Mouse (Mus musculus) embryonic facial prominence, embryonic 13.5 days (tissue): ENCODE results near the gene Dhrs2. TPM values are rescaled to one million over a fixed set of nuclear protein-coding genes. Genes with fewer than 3 reads are reported as not detected.

ENCODE experiments used
- ATAC-seq: fragments of 200-750 bp; cut with Nextera tagmentation; 2 replicates; pipeline ENCODE4 v1.8.0; 2017; ENCODE audit warnings: low read depth; ENCODE audit not compliant: insufficient number of reproducible peaks, insufficient read depth, low FRiP score, low TSS enrichment
- H3K27ac ChIP-seq: fragments of 300-500 bp; sonication (generic); 2 replicates; pipeline ENCODE4 v1.5.1; 2015; ENCODE audit warnings: moderate library complexity, mild to moderate bottlenecking, inconsistent platforms
- H3K27me3 ChIP-seq: fragments of 300-500 bp; sonication (generic); 2 replicates; pipeline ENCODE4 v1.6.1; 2015; ENCODE audit warnings: mild to moderate bottlenecking, inconsistent platforms
- H3K36me3 ChIP-seq: fragments of 300-500 bp; sonication (generic); 2 replicates; pipeline ENCODE4 v1.6.1; 2015; ENCODE audit warnings: mild to moderate bottlenecking, inconsistent platforms
- H3K4me1 ChIP-seq: fragments of 300-500 bp; sonication (generic); 2 replicates; pipeline ENCODE4 v1.6.1; 2015; ENCODE audit warnings: inconsistent platforms
- H3K4me2 ChIP-seq: fragments of 300-500 bp; sonication (generic); 2 replicates; pipeline ENCODE4 v1.6.1; 2015; ENCODE audit warnings: moderate library complexity, mild to moderate bottlenecking, inconsistent platforms
- H3K4me3 ChIP-seq: fragments of 300-500 bp; sonication (generic); 2 replicates; pipeline ENCODE4 v1.5.1; 2015; ENCODE audit warnings: mild to moderate bottlenecking, inconsistent platforms
- H3K9ac ChIP-seq: fragments of 300-500 bp; sonication (generic); 2 replicates; pipeline ENCODE4 v1.6.1; 2015; ENCODE audit warnings: mild to moderate bottlenecking, inconsistent platforms
- H3K9me3 ChIP-seq: fragments of 300-500 bp; sonication (generic); 2 replicates; pipeline ENCODE4 v1.6.1; 2016; ENCODE audit warnings: inconsistent platforms
- WGBS: fragments of 180-500 bp; shearing (Covaris S2); methylation state at CpG from one replicate; pipeline ENCODE4 v1.1.7; 2015; ENCODE audit warnings: mixed read lengths; 5-methylcytosine and 5-hydroxymethylcytosine counted together
- polyA plus RNA-seq: library from polyadenylated mRNA; unstranded; fragments of >200 nt; fragmentation: Nextera tagmentation; extraction: Ambion mirVana; gene quantifications from 2 replicates; pipeline ENCODE4 v1.2.1, GENCODE M21; 2015

The Dhrs2 gene
- polyA plus RNA-seq, 1 experiment from 2014 or later, result 0.73 TPM

GRCm38 (mm10) chr14:55198187-55198586 lies 23.6 kb upstream of the Dhrs2 start:
- H3K4me3 ChIP-seq, result no peak overlapping the region
- no peaks in the 10 kb centered on the region for H3K9me3 ChIP-seq
- H3K27ac ChIP-seq, result no peak overlapping the region
- 85% methylated on average over 2 of the region's 2 CpGs for WGBS
- no peaks in the 10 kb centered on the region for H3K36me3 ChIP-seq
- no peaks in the 10 kb centered on the region for H3K27me3 ChIP-seq
- no peak overlapping the region for H3K4me2 ChIP-seq
- no peak for ATAC-seq
- H3K4me1 ChIP-seq, result 0 out of 2 replicates have a peak, but pooled peaks cover 5% of the 10 kb centered on the region
- H3K9ac ChIP-seq, result no peak overlapping the region

- H3K27ac ChIP-seq, result no peak overlapping the region
- 78% methylated on average over 3 of the region's 3 CpGs for WGBS
- no peak overlapping the region for H3K4me2 ChIP-seq
- no peaks in the 10 kb centered on the region for H3K4me1 ChIP-seq
- ATAC-seq, result no peak
- H3K27me3 ChIP-seq, result no peaks in the 10 kb centered on the region
- H3K4me3 ChIP-seq, result no peak overlapping the region
- no peaks in the 10 kb centered on the region for H3K36me3 ChIP-seq
- no peak overlapping the region for H3K9ac ChIP-seq
- no peaks in the 10 kb centered on the region for H3K9me3 ChIP-seq
Measured at GRCm38 (mm10) chr14:55204544-55204943, 17.3 kb upstream of the Dhrs2 start.

DNA sequence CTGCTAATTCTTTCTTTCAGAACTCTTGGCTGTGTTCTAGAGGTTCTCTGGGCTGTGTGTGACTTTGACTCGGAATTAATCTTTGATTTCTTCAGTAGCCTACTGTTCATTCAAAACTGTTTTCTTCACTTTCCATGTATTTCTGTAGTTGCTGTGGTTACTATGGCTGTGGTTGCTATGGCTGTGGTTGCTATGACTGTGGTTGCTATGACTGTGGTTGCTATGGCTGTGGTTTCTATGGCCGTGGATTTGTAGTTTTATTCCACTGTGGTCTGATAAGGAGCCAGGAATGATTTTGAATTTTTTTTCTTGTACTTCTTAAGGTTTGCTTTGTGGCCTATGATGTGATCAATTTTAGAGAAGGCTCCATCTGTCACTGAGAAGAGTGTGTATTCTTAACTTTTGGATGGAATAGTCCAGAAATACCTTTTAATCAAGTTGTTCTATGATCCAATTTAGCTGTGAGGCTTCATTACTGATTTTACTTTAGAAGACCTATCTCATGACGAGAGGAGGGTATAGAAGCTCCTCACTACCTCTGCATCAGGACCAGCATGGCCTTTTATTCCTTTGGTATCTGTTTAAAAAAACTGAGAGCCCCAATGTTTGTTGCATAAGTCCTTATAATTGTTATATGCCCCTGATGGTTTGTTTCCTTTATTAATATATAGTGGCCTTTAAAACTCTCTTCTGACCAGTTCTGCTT lies 16.6 kb upstream of the Dhrs2 start:
- no peak for ATAC-seq
- H3K4me1 ChIP-seq, result no peaks in the 10 kb centered on the region
- no peak overlapping the region for H3K4me2 ChIP-seq
- H3K9ac ChIP-seq, result no peak overlapping the region
- H3K27me3 ChIP-seq, result no peaks in the 10 kb centered on the region
- H3K27ac ChIP-seq, result no peak overlapping the region
- H3K9me3 ChIP-seq, result no peaks in the 10 kb centered on the region
- no peaks in the 10 kb centered on the region for H3K36me3 ChIP-seq
- 49% methylated on average over 3 of the region's 3 CpGs for WGBS
- no peak overlapping the region for H3K4me3 ChIP-seq

- Histone ChIP-seq H3K4me3 (no peak overlapping the region), H3K4me1 (no peaks in the 10 kb centered on the region), H3K9me3 (no peaks in the 10 kb centered on the region), H3K27ac (no peak overlapping the region), H3K36me3 (no peaks in the 10 kb centered on the region), H3K4me2 (no peak overlapping the region), H3K9ac (no peak overlapping the region), H3K27me3 (no peaks in the 10 kb centered on the region)
- WGBS, result 79% methylated on average over 2 of the region's 2 CpGs
- ATAC-seq, result no peak
Measured at GRCm38 (mm10) chr14:55208306-55208705, 13.5 kb upstream of the Dhrs2 start.

- Histone ChIP-seq H3K4me1 (no peaks in the 10 kb centered on the region), H3K27me3 (no peaks in the 10 kb centered on the region), H3K9ac (no peak overlapping the region), H3K36me3 (no peaks in the 10 kb centered on the region), H3K4me3 (no peak overlapping the region), H3K9me3 (no peaks in the 10 kb centered on the region), H3K4me2 (no peak overlapping the region), H3K27ac (no peak overlapping the region)
- ATAC-seq, result no peak
- WGBS, result 93% methylated on average over 3 of the region's 3 CpGs
Measured at GRCm38 (mm10) chr14:55213621-55214020, 8.2 kb upstream of the Dhrs2 start.

DNA sequence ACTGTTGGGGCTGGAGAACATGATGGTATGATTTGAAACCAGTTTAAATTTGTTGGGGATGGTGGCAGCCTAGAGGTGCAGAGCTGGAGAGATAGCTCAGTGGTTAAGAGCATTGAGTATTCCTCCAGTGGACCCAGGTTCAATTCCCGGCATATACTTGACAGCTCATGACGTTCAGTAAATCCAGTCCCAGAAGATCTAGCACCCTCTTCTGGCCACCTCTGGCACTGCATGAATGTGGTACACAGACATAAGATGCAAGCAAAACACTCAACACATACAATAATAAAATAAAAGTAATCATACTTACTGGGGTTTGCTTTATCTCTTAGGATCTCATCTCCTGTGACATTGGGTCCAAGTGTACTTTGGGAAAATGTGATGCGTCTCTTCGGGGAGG lies 7.3 kb upstream of the Dhrs2 start:
- no peak for ATAC-seq
- Histone ChIP-seq H3K4me1 (no peaks in the 10 kb centered on the region), H3K27me3 (no peaks in the 10 kb centered on the region), H3K36me3 (no peaks in the 10 kb centered on the region), H3K9ac (no peak overlapping the region), H3K9me3 (no peaks in the 10 kb centered on the region), H3K27ac (no peak overlapping the region), H3K4me3 (no peak overlapping the region), H3K4me2 (no peak overlapping the region)
- WGBS, result 59% methylated on average over 4 of the region's 4 CpGs

GRCm38 (mm10) chr14:55223172-55223571 lies 1.4 kb downstream of the Dhrs2 start:
- peaks cover 6% of the 10 kb centered on the region; the same call in 1 of the 2 replicates for H3K4me1 ChIP-seq
- ATAC-seq, result no peak
- H3K4me2 ChIP-seq, result no peak overlapping the region
- no peak overlapping the region for H3K4me3 ChIP-seq
- H3K9ac ChIP-seq, result no peak overlapping the region
- no peak overlapping the region for H3K27ac ChIP-seq
- WGBS, result 7% methylated on average over 1 of the region's 1 CpGs
- H3K36me3 ChIP-seq, result no peaks in the 10 kb centered on the region
- no peaks in the 10 kb centered on the region for H3K27me3 ChIP-seq
- no peaks in the 10 kb centered on the region for H3K9me3 ChIP-seq

DNA sequence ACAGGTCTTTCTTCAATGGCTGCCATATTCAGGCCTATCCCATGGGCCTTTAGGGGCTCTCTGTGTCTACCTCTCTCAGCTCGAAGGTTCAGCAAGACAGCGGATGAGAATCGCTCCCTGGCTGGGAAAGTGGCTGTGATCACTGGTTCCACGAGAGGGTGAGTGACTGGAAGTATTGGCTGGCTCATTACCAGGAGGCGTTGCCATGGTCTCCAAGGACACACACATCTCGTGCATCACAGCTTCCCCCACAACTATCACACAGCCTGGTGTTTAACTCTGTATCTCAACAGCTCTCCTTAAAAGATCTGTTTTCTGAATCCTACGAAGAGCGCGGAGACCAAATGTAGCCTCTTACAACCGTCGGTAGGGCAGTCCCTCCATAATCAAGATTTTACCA lies 12.8 kb downstream of the Dhrs2 start:
- no peak overlapping the region for H3K9ac ChIP-seq
- no peak for ATAC-seq
- no peak overlapping the region for H3K4me2 ChIP-seq
- no peaks in the 10 kb centered on the region for H3K36me3 ChIP-seq
- H3K27ac ChIP-seq, result no peak overlapping the region
- no peaks in the 10 kb centered on the region for H3K9me3 ChIP-seq
- WGBS, result 90% methylated on average over 11 of the region's 11 CpGs
- no peak overlapping the region for H3K4me3 ChIP-seq
- H3K27me3 ChIP-seq, result no peaks in the 10 kb centered on the region
- no peaks in the 10 kb centered on the region for H3K4me1 ChIP-seq

GRCm38 (mm10) chr14:55236685-55237084 lies 14.9 kb downstream of the Dhrs2 start:
- H3K4me1 ChIP-seq, result no peaks in the 10 kb centered on the region
- 66% methylated on average over 2 of the region's 2 CpGs for WGBS

DNA sequence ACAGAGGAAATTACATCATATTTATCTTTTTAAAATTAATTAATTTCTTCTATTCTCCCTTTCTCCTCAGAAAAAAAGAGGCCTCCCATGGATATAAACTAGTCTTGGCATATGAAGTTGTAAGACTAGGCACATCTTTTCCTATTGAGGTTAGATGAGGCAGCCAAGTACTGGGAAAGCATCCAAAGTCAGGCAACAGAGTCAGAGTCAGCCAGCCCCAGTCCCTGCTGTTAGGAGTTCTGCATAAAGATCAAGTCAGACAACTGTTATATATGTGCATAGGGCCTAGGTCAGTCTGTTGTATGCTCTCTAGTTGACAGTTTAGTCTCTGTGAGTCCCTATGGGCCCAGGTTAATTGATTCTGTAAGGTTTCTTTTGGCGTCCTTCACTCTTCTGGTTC lies 20.9 kb downstream of the Dhrs2 start:
- H3K9ac ChIP-seq, result no peak overlapping the region
- H3K9me3 ChIP-seq, result no peaks in the 10 kb centered on the region
- no peaks in the 10 kb centered on the region for H3K4me1 ChIP-seq
- no peak overlapping the region for H3K27ac ChIP-seq
- ATAC-seq, result no peak
- 88% methylated on average over 1 of the region's 1 CpGs for WGBS
- no peak overlapping the region for H3K4me2 ChIP-seq
- no peaks in the 10 kb centered on the region for H3K36me3 ChIP-seq
- H3K4me3 ChIP-seq, result no peak overlapping the region
- no peaks in the 10 kb centered on the region for H3K27me3 ChIP-seq

More at GRCm38 (mm10) chr14:55236685-55237084, 14.9 kb downstream of the Dhrs2 start:
- Histone ChIP-seq H3K27ac (no peak overlapping the region), H3K9me3 (no peaks in the 10 kb centered on the region), H3K4me3 (no peak overlapping the region), H3K4me2 (no peak overlapping the region), H3K9ac (no peak overlapping the region), H3K27me3 (no peaks in the 10 kb centered on the region), H3K36me3 (no peaks in the 10 kb centered on the region)
- ATAC-seq, result no peak

GRCm38 (mm10) chr14:55247181-55247580 lies 25.4 kb downstream of the Dhrs2 start:
- Histone ChIP-seq H3K9me3 (no peaks in the 10 kb centered on the region), H3K4me2 (no peak overlapping the region), H3K27ac (no peak overlapping the region), H3K27me3 (no peaks in the 10 kb centered on the region), H3K9ac (no peak overlapping the region), H3K4me3 (no peak overlapping the region), H3K4me1 (no peaks in the 10 kb centered on the region), H3K36me3 (no peaks in the 10 kb centered on the region)
- no peak for ATAC-seq
- WGBS, result 43% methylated on average over 6 of the region's 6 CpGs

- Histone ChIP-seq H3K9me3 (no peaks in the 10 kb centered on the region), H3K4me3 (no peak overlapping the region), H3K27me3 (no peaks in the 10 kb centered on the region), H3K4me2 (no peak overlapping the region), H3K36me3 (no peaks in the 10 kb centered on the region), H3K4me1 (no peaks in the 10 kb centered on the region), H3K9ac (no peak overlapping the region), H3K27ac (no peak overlapping the region)
- ATAC-seq, result no peak
- 85% methylated on average over 6 of the region's 6 CpGs for WGBS
Measured at GRCm38 (mm10) chr14:55248284-55248683, 26.5 kb downstream of the Dhrs2 start.
